Mouse (Mus musculus) kidney, postnatal 36 days (tissue): ENCODE measurements around the gene Atpif1.
"Not testable (repeated sequence)": the region's sequence is repeated elsewhere in the genome, so short reads cannot be mapped to it uniquely, and the experiment has no call there.

Experiments
- DNase-seq, 2 experiments: peaks; one replicate each; pipeline ENCODE4 v3.0.0; 2021 to 2022; ENCODE audit warnings: mixed read lengths in 2 of 2

The Atpif1 gene

GRCm38 (mm10) chr4:132532981-132533916 is at the start of gene Atpif1:
Gene Atpif1 (minus strand): TSS chr4:132533659.
- peak; percentile 95 to 96 for DNase-seq

GRCm38 (mm10) chr4:132574809-132575347 is 41.4 kb upstream of the Atpif1 start:
- DNase-seq: no peak

- no peak for DNase-seq
These were observed 39.9 kb upstream of the Atpif1 start for GRCm38 (mm10) chr4:132573327-132573726.

- no peak for DNase-seq
These were observed 37.7 kb upstream of the Atpif1 start for GRCm38 (mm10) chr4:132571190-132571589.

GRCm38 (mm10) chr4:132569115-132569514 is 35.7 kb upstream of the Atpif1 start:
- peak in 1 of 2 experiments; percentile 31 for DNase-seq

GRCm38 (mm10) chr4:132567361-132567779 is 33.9 kb upstream of the Atpif1 start:
- peak in 1 of 2 experiments; percentile 21 for DNase-seq

- DNase-seq: no peak
These were observed 31.8 kb upstream of the Atpif1 start for GRCm38 (mm10) chr4:132565089-132565747.

- DNase-seq: peak; percentile 29 to 52
These were observed 30.5 kb upstream of the Atpif1 start, which contains the start of gene Ptafr for GRCm38 (mm10) chr4:132563965-132564364. Gene Ptafr (plus strand): TSS chr4:132564067.

- no peak for DNase-seq
These were observed 29.8 kb upstream of the Atpif1 start for GRCm38 (mm10) chr4:132563261-132563660.

- not testable (repeated sequence) for DNase-seq
These were observed 22.1 kb upstream of the Atpif1 start for GRCm38 (mm10) chr4:132555550-132555949.

- DNase-seq: no peak
These were observed 21.2 kb upstream of the Atpif1 start for GRCm38 (mm10) chr4:132554653-132555052.

GRCm38 (mm10) chr4:132554221-132554620 is 20.8 kb upstream of the Atpif1 start:
- no peak for DNase-seq

GRCm38 (mm10) chr4:132545851-132546250 is 12.4 kb upstream of the Atpif1 start:
- peak; percentile 86 to 87 for DNase-seq

- no peak for DNase-seq
These were observed 9.3 kb upstream of the Atpif1 start for GRCm38 (mm10) chr4:132542724-132543123.

- DNase-seq: no peak
These were observed 8.0 kb upstream of the Atpif1 start for GRCm38 (mm10) chr4:132541413-132541812.

- DNase-seq: no peak
These were observed 6.0 kb upstream of the Atpif1 start for GRCm38 (mm10) chr4:132539481-132539880.

- peak; percentile 96 to 99 for DNase-seq
These were observed 2.1 kb upstream of the Atpif1 start, which contains the start of gene Dnajc8 for GRCm38 (mm10) chr4:132535406-132536121. Gene Dnajc8 (plus strand): TSS chr4:132535550.

GRCm38 (mm10) chr4:132532496-132532895 is 963 bp downstream of the Atpif1 start:
- DNase-seq: peak; percentile 45 to 76

GRCm38 (mm10) chr4:132530033-132530804 is 3.2 kb downstream of the Atpif1 start:
- DNase-seq: no peak

GRCm38 (mm10) chr4:132529344-132529743 is 4.1 kb downstream of the Atpif1 start:
- peak; percentile 23 to 54 for DNase-seq

GRCm38 (mm10) chr4:132527917-132528522 is 5.4 kb downstream of the Atpif1 start:
- no peak for DNase-seq
